16 mouse cellular contexts compared by ENCODE assay signal in the genomic region with DNA sequence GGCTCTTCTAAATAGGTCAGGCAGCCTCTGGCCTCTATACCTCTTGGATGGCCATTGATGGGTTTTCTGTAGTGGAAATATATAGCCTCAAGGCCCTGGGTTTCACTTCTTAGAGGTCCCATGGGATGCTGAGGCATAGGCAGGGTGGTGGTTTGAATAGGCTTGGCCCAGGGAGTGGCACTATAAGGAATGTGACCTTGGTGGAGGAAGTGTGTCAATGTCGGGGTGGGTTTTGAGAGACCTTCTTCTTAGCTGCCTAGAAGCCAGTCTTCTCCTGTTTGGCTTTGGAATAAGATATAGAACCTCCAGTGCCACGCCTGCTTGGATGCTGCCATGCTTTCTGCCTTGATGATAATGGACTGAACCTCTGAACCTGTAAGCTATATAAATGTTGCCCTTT.
"Had no signal": no experiment of that assay in that cellular context is flagged by ENCODE, and none has a peak within 500 bp of the region (broad histone marks: within the 10 kb centered on the region; RNA-seq: fewer than 3 reads in every experiment).

No protein-coding gene starts in this region.

- H3K9me3 ChIP-seq: neural tube, embryonic 15.5 days; stomach, embryonic 15.5 days had no signal

- H3K27ac ChIP-seq: neural tube, embryonic 13.5 days; neural tube, embryonic 15.5 days; stomach, embryonic 15.5 days; stomach, postnatal 0 days had no signal

- DNase-seq: retina, postnatal 1 day; right cerebral cortex, adult 18-20 months; right cerebral cortex, postnatal 14 days; right cerebral cortex, postnatal 25 days; right cerebral cortex, postnatal 4 days; spleen, adult 18-20 months; thymus, adult 18-20 months; thymus, adult 2 months; thymus, postnatal 14 days; thymus, postnatal 25 days; thymus, postnatal 36 days; thymus, postnatal 4 days had no signal

- H3K27me3 ChIP-seq: neural tube, embryonic 13.5 days; neural tube, embryonic 15.5 days; stomach, embryonic 15.5 days had no signal

- H3K36me3 ChIP-seq: neural tube, embryonic 13.5 days; neural tube, embryonic 15.5 days; stomach, embryonic 15.5 days had no signal

- H3K4me1 ChIP-seq: neural tube, embryonic 13.5 days; stomach, embryonic 15.5 days had no signal

- H3K4me3 ChIP-seq: neural tube, embryonic 13.5 days; neural tube, embryonic 15.5 days; stomach, embryonic 15.5 days had no signal
